Mouse (Mus musculus): Measurements from ENCODE around the gene Cmklr1.

- TF ChIP-seq CTCF (IDR thresholded peaks at IDR 0.05; ENCODE audit: low read depth) (no peak), EP300 (IDR thresholded peaks at IDR 0.05; ENCODE audit: low read depth) (no peak)
Observed at GRCm38 (mm10) chr5:113644520-113644919, 5.7 kb downstream of the Cmklr1 start.

Measured in heart, postnatal 0 days (tissue).